Comparison of ENCODE assay signal across 9 mouse cellular contexts in the genomic region with DNA sequence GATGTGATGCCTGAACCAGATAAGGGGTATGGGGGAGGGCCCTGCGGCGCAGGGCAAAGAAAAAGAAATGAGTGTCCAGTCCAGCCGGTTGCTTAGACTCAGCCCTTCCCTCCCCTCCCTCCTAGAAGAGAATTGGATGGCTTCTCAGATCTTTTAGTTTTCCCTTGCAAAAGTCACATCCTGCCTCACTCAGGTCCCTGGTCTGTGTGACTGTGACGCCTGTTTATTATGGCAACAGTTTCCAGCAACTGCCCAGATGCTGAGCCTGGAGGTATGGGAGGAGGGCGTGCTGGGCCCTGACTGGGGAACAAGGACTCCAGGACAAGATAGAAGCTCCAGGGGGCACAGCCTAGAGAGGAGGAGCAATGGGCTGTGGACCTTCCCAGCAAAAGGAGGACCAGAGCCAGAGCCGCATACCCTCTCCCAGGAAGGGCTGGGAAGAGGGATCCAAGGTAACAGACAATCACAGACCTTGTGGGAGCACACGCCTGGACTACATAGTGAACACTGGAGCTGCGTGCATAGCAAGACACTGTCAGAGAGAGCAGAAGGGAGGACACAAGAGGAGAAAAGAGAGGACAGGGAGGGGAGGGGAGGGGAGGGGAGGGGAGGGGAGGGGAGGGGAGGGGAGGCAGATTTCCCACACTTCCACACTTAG. TPM values are rescaled to one million over a fixed set of nuclear protein-coding genes. Genes with fewer than 3 reads are reported as not detected.
DNase-seq lines count a peak whose midpoint lies in the region; ATAC-seq lines count a peak whose summit lies in the region.
"Had no signal": no experiment of that assay in that cellular context is flagged by ENCODE, and none has a peak within 500 bp of the region (broad histone marks: within the 10 kb centered on the region; RNA-seq: fewer than 3 reads in every experiment).

Gene Stmnd1, plus strand, starts transcription at position 269 of the 658 bp plus-strand sequence.

- H3K4me3 ChIP-seq in heart, embryonic 10.5 days: peak within 1 kb of the TSS; percentile 49
- no peak within 1 kb of the TSS for H3K4me3 ChIP-seq in neural tube, embryonic 11.5 days (ENCODE audit: low read depth, low read length)

- peaks cover 21% of the 10 kb centered on the region for H3K4me1 ChIP-seq in heart, embryonic 10.5 days
- no peaks in the 10 kb centered on the region for H3K4me1 ChIP-seq in neural tube, embryonic 11.5 days (ENCODE audit: control insufficient read depth, insufficient read depth, low read length)

- no peak for ATAC-seq in neural tube, embryonic 11.5 days (ENCODE audit: insufficient read depth, low FRiP score, low TSS enrichment)
- ATAC-seq: Patski had no signal

- peak; percentile 37 to 39 for DNase-seq in urinary bladder, adult 18-20 months (ENCODE audit: low spot score in 2 of 2)
- no peak for DNase-seq in urinary bladder, postnatal 25 days (ENCODE audit: low spot score)
- peak; percentile 82 for DNase-seq in heart, embryonic 10.5 days (ENCODE audit: low spot score)
- peak; percentile 31 to 68 for DNase-seq in kidney, postnatal 4 days
- DNase-seq in neural tube, embryonic 11.5 days (ENCODE audit: low spot score): peak; percentile 23
- no peak for DNase-seq in right cerebral cortex, postnatal 14 days
- no peak for DNase-seq in frontal cortex, postnatal 25 days (ENCODE audit: low spot score in 2 of 2)
- DNase-seq in frontal cortex, postnatal 14 days (ENCODE audit: low spot score in 2 of 2): no peak

- H3K4me2 ChIP-seq in neural tube, embryonic 11.5 days (ENCODE audit: low read depth): peak within 1 kb of the TSS; percentile 19

- no peaks in the 10 kb centered on the region for H3K36me3 ChIP-seq in heart, embryonic 10.5 days
- no peaks in the 10 kb centered on the region for H3K36me3 ChIP-seq in neural tube, embryonic 11.5 days (ENCODE audit: control insufficient read depth, insufficient read depth, low read length)

- H3K27me3 ChIP-seq in heart, embryonic 10.5 days (ENCODE audit: insufficient read depth, poor library complexity, severe bottlenecking): no peaks in the 10 kb centered on the region
- no peaks in the 10 kb centered on the region for H3K27me3 ChIP-seq in neural tube, embryonic 11.5 days (ENCODE audit: control insufficient read depth, insufficient read depth, low read length)
- H3K27me3 ChIP-seq: Patski had no signal

- H3K27ac ChIP-seq in heart, embryonic 10.5 days: peak within 1 kb of the TSS; percentile 57
- no peak within 1 kb of the TSS for H3K27ac ChIP-seq in neural tube, embryonic 11.5 days (ENCODE audit: low read depth, low read length)

- 9% methylated on average over 8 of the region's 8 CpGs for WGBS in heart, embryonic 10.5 days
- 16% methylated on average over 6 of the region's 8 CpGs for WGBS in neural tube, embryonic 11.5 days

- no peaks in the 10 kb centered on the region for H3K9me3 ChIP-seq in heart, embryonic 10.5 days
- no peaks in the 10 kb centered on the region for H3K9me3 ChIP-seq in neural tube, embryonic 11.5 days (ENCODE audit: control insufficient read depth, low read length)

- no peak within 1 kb of the TSS for H3K9ac ChIP-seq in neural tube, embryonic 11.5 days (ENCODE audit: low read length)

RNA-seq across cellular contexts. Expression of gene Stmnd1, which starts in this region (rescaled TPM):
- 0.25 and 0.44 TPM in 2 replicates for polyA plus RNA-seq in heart, embryonic 10.5 days (2016; fragmentation: Nextera tagmentation; extraction: Ambion mirVana)
- polyA plus RNA-seq in neural tube, embryonic 11.5 days (2014; fragmentation: Nextera tagmentation; extraction: Ambion mirVana): not detected in 2 replicates
- polyA plus RNA-seq: Patski had no signal

Comparison
In these comparisons a context has a peak if more than half of its experiments do, and no peak if none do; other contexts are left out.
1. DNase-seq: peak in urinary bladder, adult 18-20 months (2 of 2) and kidney, postnatal 4 days (2 of 2); none in urinary bladder, postnatal 25 days (single experiment), right cerebral cortex, postnatal 14 days (single experiment), frontal cortex, postnatal 25 days (0 of 2) and frontal cortex, postnatal 14 days (0 of 2).
2. Peak in DNase-seq, H3K4me3 ChIP-seq and H3K27ac ChIP-seq in heart, embryonic 10.5 days; RNA of the gene not detected or under 1 TPM.
3. Peak in DNase-seq and H3K4me2 ChIP-seq in neural tube, embryonic 11.5 days; RNA of the gene not detected or under 1 TPM.